Mouse (Mus musculus): ENCODE results near the gene Kdelc1. TPM values are rescaled to one million over a fixed set of nuclear protein-coding genes. Genes with fewer than 3 reads are reported as not detected.

Kdelc1 gene
- 26.8 and 29.1 TPM in 2 replicates for polyA plus RNA-seq (2015; fragmentation: Nextera tagmentation; extraction: Ambion mirVana)

DNA sequence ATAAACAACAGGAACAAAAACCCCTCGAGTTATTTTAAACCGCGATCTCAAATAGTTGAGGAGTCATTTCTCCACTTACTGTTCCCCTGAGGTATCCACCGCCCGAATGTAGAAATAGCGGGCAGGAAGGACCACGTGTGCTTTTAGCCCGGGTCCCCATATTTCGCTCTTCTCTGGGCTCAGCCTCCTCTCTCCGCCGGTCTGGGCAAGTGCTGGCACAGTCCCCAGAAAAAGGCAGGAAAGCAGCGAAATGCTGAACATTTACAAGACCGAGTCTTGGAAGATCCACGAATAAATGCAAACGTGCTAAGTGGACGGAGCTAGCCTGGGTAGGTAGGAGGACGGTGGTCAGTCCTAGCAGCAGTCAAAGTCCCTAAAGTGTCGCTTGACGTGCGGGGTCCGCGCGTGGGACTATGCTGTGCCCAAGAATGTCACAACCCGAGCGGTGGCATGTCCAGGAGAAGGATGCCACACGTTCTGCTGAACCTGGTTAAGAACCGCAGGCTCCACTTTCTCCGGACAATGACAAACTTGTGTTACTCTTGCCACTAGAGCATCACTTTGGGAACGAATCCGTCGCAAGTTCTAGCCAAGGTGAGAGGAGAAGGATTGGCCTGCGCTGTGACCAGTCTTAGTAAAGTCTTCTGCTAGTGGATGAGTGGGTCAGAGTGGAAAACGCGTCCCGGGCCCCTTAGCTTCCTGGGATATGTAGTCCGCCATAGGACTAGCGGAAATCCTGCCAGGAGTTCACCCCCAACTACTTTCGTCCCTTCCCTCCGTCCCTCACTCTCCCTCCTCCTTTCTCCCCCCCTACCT is at the start of gene Kdelc1, which contains the start of gene Bivm:
Gene Kdelc1, minus strand, starts transcription at position 570 of the 816 bp plus-strand sequence.
Gene Bivm, plus strand, starts transcription at position 719 of the 816 bp plus-strand sequence.
- peak within 1 kb of the TSS; percentile 65 for H3K4me2 ChIP-seq
- no peaks in the 10 kb centered on the region for H3K9me3 ChIP-seq
- peaks cover 29% of the 10 kb centered on the region for H3K4me1 ChIP-seq (replicated peaks)
- WGBS = 0% methylated on average over 39 of the region's 39 CpGs
- H3K4me3 ChIP-seq = peak within 1 kb of the TSS; percentile 73
- peak within 1 kb of the TSS; percentile 96 for H3K27ac ChIP-seq (replicated peaks)
- no peaks in the 10 kb centered on the region for H3K27me3 ChIP-seq
- peaks cover 14% of the 10 kb centered on the region for H3K36me3 ChIP-seq
- peak; percentile 98 for ATAC-seq (ENCODE audit: low FRiP score, low read depth)
- H3K9ac ChIP-seq = peak within 1 kb of the TSS; percentile 90

DNA sequence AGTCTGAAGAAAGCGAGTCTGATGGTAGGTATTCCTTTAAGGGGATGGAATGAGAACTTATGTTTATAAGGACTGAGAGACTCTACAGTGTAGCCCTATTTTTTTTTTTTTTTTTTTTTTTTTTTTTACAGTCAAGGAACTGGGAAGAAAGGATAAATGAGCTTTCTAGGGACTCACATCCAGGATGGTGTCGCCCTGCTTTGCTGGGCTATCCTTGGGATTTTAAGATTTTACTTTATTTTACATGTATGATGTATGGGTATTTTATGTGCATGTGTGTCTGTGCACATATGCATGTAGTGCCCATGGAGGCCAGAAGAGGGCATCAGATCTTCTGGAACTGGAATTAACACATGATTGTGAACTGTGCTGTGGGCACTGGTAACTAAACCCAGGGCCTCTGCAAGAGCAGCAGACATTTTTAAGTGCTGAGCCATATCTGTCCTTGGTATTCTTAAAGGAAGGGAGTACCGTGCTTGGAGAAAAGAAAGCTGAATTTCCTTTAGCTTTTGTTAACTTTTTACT is 49.3 kb upstream of the Kdelc1 start:
- Histone ChIP-seq H3K4me2 (no peak overlapping the region), H3K27ac (replicated peaks) (no peak overlapping the region), H3K4me3 (no peak overlapping the region), H3K27me3 (no peaks in the 10 kb centered on the region), H3K36me3 (peaks cover 82% of the 10 kb centered on the region), H3K4me1 (replicated peaks) (no peaks in the 10 kb centered on the region), H3K9ac (no peak overlapping the region), H3K9me3 (no peaks in the 10 kb centered on the region)
- no peak for ATAC-seq (ENCODE audit: low FRiP score, low read depth)
- over 99% methylated on average over 3 of the region's 3 CpGs for WGBS

GRCm38 (mm10) chr1:44162389-44162788 is 43.8 kb upstream of the Kdelc1 start:
- 95% methylated on average over 5 of the region's 5 CpGs for WGBS

GRCm38 (mm10) chr1:44161818-44162217 is 43.2 kb upstream of the Kdelc1 start:
- Histone ChIP-seq H3K4me2 (no peak overlapping the region), H3K4me1 (replicated peaks) (no peaks in the 10 kb centered on the region), H3K4me3 (no peak overlapping the region), H3K36me3 (peaks cover 83% of the 10 kb centered on the region), H3K27me3 (no peaks in the 10 kb centered on the region), H3K9ac (no peak overlapping the region), H3K9me3 (no peaks in the 10 kb centered on the region), H3K27ac (replicated peaks) (no peak overlapping the region)
- ATAC-seq (ENCODE audit: low FRiP score, low read depth) = no peak
- 97% methylated on average over 6 of the region's 6 CpGs for WGBS

More at GRCm38 (mm10) chr1:44162389-44162788, 43.8 kb upstream of the Kdelc1 start:
- H3K4me1 ChIP-seq (replicated peaks) = no peaks in the 10 kb centered on the region
- no peak for ATAC-seq (ENCODE audit: low FRiP score, low read depth)
- no peaks in the 10 kb centered on the region for H3K27me3 ChIP-seq
- no peak overlapping the region for H3K27ac ChIP-seq (replicated peaks)
- H3K9ac ChIP-seq = no peak overlapping the region
- H3K4me2 ChIP-seq = no peak overlapping the region
- no peaks in the 10 kb centered on the region for H3K9me3 ChIP-seq
- no peak overlapping the region for H3K4me3 ChIP-seq
- peaks cover 89% of the 10 kb centered on the region for H3K36me3 ChIP-seq

DNA sequence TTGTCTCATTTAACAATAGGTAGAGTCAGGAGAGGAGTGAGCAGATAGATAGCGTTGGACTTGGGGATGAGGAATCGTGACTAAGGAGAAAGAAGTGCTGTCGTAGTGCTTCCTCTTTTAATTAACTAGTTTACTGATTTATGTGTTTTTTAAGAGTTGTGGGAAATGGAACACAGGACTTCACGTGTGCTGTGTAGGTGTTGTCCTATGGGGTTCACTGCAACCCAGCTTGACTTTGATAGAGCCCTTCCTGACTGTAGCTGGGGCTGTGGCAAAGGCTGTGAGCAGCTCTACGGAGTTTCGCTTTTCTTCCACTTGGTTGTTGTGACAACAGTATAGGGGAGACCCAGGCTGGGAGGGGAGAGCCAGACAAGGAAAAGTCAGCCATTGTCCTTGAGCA is 39.7 kb upstream of the Kdelc1 start:
- no peak overlapping the region for H3K4me2 ChIP-seq
- no peaks in the 10 kb centered on the region for H3K4me1 ChIP-seq (replicated peaks)
- no peak overlapping the region for H3K27ac ChIP-seq (replicated peaks)
- no peak overlapping the region for H3K4me3 ChIP-seq
- WGBS = 91% methylated on average over 6 of the region's 6 CpGs
- no peaks in the 10 kb centered on the region for H3K27me3 ChIP-seq
- no peaks in the 10 kb centered on the region for H3K9me3 ChIP-seq
- ATAC-seq (ENCODE audit: low FRiP score, low read depth) = no peak
- peaks cover 55% of the 10 kb centered on the region for H3K36me3 ChIP-seq
- no peak overlapping the region for H3K9ac ChIP-seq

DNA sequence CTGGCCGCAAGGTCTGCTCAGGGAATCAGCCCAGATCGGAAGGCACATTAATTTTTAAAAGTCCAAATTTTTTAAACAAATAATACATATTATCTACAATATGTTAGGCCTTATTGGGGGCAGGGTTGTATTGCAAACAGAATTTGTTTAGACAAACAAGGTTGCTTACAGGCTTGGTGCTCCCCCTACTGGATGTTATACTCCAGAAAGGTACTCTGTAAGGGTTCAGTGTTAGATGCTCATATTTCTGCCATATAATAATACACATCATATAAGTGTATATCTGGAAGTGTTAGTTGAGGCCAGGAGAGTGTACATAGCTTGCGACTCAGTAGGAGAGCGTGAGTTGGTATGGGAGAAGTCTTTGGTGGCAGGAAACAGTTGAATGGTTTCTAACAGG is 36.7 kb upstream of the Kdelc1 start:
- Histone ChIP-seq H3K27me3 (no peaks in the 10 kb centered on the region), H3K9me3 (no peaks in the 10 kb centered on the region), H3K4me3 (no peak overlapping the region), H3K4me1 (replicated peaks) (no peaks in the 10 kb centered on the region), H3K9ac (no peak overlapping the region), H3K36me3 (peaks cover 27% of the 10 kb centered on the region), H3K4me2 (no peak overlapping the region), H3K27ac (replicated peaks) (no peak overlapping the region)
- 98% methylated on average over 4 of the region's 4 CpGs for WGBS
- ATAC-seq (ENCODE audit: low FRiP score, low read depth) = no peak

GRCm38 (mm10) chr1:44148706-44149105 is 30.1 kb upstream of the Kdelc1 start:
- Histone ChIP-seq H3K27ac (replicated peaks) (peak overlapping the region; percentile 94; the same call in 1 of the 2 replicates), H3K27me3 (no peaks in the 10 kb centered on the region), H3K9ac (peak overlapping the region; percentile 80; the same call in 1 of the 2 replicates), H3K36me3 (peaks cover 3% of the 10 kb centered on the region), H3K4me2 (peak overlapping the region; percentile 65), H3K9me3 (no peaks in the 10 kb centered on the region), H3K4me1 (replicated peaks) (peaks cover 19% of the 10 kb centered on the region), H3K4me3 (peak overlapping the region; percentile 65)
- WGBS = 27% methylated on average over 6 of the region's 6 CpGs
- no peak for ATAC-seq (ENCODE audit: low FRiP score, low read depth)

DNA sequence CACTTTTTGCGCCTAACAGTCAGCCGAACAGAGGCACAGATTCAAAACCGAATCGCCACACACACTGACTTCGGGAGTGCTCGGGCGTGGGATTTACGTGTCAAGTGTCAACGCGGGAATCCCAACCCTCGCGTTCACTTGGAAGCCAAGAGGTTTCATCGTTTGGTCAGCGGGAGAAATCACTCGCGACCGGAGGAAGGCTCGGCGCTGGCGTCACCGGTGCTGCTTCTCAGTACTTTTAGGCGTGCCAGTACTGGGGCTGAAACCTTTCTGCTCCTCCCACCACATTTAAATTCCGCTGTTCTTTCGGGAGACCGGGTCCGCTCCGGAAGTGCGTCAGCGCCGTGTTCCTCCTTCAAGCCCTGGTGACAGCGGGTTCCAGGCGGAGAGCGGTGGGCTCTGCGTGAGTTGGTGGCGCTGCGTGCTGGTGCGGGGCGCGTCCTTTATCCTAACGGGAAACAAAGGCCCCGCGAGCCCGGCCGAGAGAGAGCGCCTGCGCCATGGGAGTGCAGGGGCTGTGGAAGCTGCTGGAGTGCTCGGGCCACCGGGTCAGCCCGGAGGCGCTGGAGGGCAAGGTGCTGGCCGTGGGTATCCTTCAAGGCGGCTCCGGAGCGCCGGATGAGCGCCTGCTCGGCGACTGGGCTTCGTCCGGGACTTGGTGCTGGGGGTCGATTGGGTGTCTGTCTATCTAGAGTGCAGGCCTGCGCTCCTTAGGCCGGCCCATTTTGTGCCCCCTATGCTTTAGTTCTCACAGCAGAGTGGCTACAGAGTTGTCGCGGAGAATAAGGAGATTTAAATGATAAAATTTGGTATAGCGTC is 29.2 kb upstream of the Kdelc1 start, which contains the start of gene Ercc5:
Gene Ercc5, plus strand, starts transcription at position 182 of the 819 bp plus-strand sequence.
- H3K9me3 ChIP-seq = no peaks in the 10 kb centered on the region
- peaks cover 19% of the 10 kb centered on the region for H3K4me1 ChIP-seq (replicated peaks)
- peak within 1 kb of the TSS; percentile 65 for H3K4me2 ChIP-seq
- H3K4me3 ChIP-seq = peak within 1 kb of the TSS; percentile 65
- peak within 1 kb of the TSS; percentile 80 for H3K9ac ChIP-seq
- H3K27ac ChIP-seq (replicated peaks) = peak within 1 kb of the TSS; percentile 94
- H3K27me3 ChIP-seq = no peaks in the 10 kb centered on the region
- WGBS = under 1% methylated on average over 66 of the region's 66 CpGs
- peak; percentile 98 for ATAC-seq (ENCODE audit: low FRiP score, low read depth)
- peaks cover 12% of the 10 kb centered on the region for H3K36me3 ChIP-seq

DNA sequence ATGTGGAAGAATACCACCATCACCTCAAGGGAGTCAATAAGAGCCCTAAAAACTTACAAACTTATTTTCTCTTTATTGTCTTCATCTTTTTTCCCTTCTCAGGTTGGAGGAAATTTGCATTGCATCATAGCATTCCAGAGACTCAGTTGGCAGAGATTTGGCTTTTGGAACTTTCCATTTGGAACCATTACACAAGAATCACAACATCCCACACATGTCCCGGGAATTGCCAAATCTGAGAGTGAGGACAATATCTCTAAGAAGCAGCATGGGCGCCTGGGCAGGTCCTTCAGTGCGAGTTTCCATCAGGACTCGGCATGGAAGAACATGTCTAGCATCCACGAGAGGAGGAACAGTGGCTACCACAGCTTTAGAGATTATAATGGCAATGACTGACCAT is 24.1 kb upstream of the Kdelc1 start:
- no peak for ATAC-seq (ENCODE audit: low FRiP score, low read depth)
- peaks cover 9% of the 10 kb centered on the region for H3K4me1 ChIP-seq (replicated peaks)
- H3K4me3 ChIP-seq = no peak overlapping the region
- H3K9me3 ChIP-seq = no peaks in the 10 kb centered on the region
- H3K27me3 ChIP-seq = no peaks in the 10 kb centered on the region
- no peak overlapping the region for H3K9ac ChIP-seq
- no peak overlapping the region for H3K27ac ChIP-seq (replicated peaks)
- no peak overlapping the region for H3K4me2 ChIP-seq
- WGBS = 92% methylated on average over 5 of the region's 5 CpGs
- peaks cover 46% of the 10 kb centered on the region for H3K36me3 ChIP-seq

DNA sequence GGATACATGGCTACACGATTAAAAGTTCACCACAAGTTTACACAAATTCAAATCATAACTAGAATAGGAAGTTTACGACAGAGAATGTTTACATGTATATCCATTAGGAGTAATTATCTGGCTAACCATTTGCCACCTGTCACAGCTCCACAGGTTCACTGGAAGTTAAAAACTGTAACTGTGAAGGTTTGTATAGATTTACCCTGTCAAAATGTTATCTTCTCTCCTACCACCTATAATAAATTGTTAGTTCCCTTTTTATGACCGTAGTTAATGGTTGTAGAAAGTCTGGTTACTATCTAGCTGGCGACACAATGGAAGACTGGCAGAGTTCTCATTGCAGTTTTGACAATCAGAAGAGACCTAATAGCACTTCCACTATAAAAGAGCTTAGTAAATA is 21.6 kb upstream of the Kdelc1 start:
- no peaks in the 10 kb centered on the region for H3K27me3 ChIP-seq
- no peak overlapping the region for H3K4me2 ChIP-seq
- no peak for ATAC-seq (ENCODE audit: low FRiP score, low read depth)
- no peak overlapping the region for H3K9ac ChIP-seq
- H3K36me3 ChIP-seq = peaks cover 53% of the 10 kb centered on the region
- H3K27ac ChIP-seq (replicated peaks) = no peak overlapping the region
- no peak overlapping the region for H3K4me3 ChIP-seq
- WGBS = 93% methylated on average over 4 of the region's 4 CpGs
- H3K9me3 ChIP-seq = no peaks in the 10 kb centered on the region
- H3K4me1 ChIP-seq (replicated peaks) = no peaks in the 10 kb centered on the region

- no peak for ATAC-seq (ENCODE audit: low FRiP score, low read depth)
- no peaks in the 10 kb centered on the region for H3K27me3 ChIP-seq
- no peaks in the 10 kb centered on the region for H3K4me1 ChIP-seq (replicated peaks)
- H3K27ac ChIP-seq (replicated peaks) = no peak overlapping the region
- H3K4me3 ChIP-seq = no peak overlapping the region
- peaks cover 58% of the 10 kb centered on the region for H3K36me3 ChIP-seq
- 89% methylated on average over 4 of the region's 4 CpGs for WGBS
- H3K9me3 ChIP-seq = no peaks in the 10 kb centered on the region
- H3K4me2 ChIP-seq = no peak overlapping the region
- no peak overlapping the region for H3K9ac ChIP-seq
Measured at GRCm38 (mm10) chr1:44129929-44130581, 11.4 kb upstream of the Kdelc1 start.
